Mouse (Mus musculus): Measurements from ENCODE around the gene Cenpj. TPM values are rescaled to one million over a fixed set of nuclear protein-coding genes. Genes with fewer than 3 reads are reported as not detected.

Gene Cenpj
- polyA plus RNA-seq, 1 experiment from 2014 or later, result 11.4 TPM

DNA sequence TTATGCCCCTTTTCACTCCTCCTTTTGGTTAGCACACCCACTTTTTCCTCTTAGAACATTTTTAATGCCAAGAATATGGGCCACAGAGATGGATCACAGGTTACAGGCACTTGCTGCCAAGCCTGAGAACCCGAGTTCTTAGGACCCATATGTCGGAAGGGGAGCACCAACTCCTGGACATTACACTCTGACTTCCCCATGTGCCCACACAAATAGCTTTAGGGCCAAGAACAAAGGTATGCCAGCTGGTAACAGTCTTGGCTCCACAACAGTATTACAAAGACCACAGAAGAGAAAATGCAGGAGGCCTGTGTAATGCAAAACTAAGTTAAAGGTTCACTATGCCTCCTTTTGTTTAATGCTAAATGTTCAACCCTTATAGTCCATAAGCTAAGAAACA, 44.4 kb downstream of the Cenpj start:
- WGBS, result 89% methylated on average over 2 of the region's 2 CpGs
- no peak overlapping the region for H3K4me3 ChIP-seq (replicated peaks)
- no peak overlapping the region for H3K27ac ChIP-seq
- no peak overlapping the region for H3K9ac ChIP-seq
- no peak overlapping the region for H3K4me2 ChIP-seq
- no peaks in the 10 kb centered on the region for H3K27me3 ChIP-seq
- no peaks in the 10 kb centered on the region for H3K4me1 ChIP-seq
- ATAC-seq (replicated peaks; ENCODE audit: low FRiP score), result no peak
- no peaks in the 10 kb centered on the region for H3K9me3 ChIP-seq (replicated peaks)
- H3K36me3 ChIP-seq, result peaks cover 54% of the 10 kb centered on the region

DNA sequence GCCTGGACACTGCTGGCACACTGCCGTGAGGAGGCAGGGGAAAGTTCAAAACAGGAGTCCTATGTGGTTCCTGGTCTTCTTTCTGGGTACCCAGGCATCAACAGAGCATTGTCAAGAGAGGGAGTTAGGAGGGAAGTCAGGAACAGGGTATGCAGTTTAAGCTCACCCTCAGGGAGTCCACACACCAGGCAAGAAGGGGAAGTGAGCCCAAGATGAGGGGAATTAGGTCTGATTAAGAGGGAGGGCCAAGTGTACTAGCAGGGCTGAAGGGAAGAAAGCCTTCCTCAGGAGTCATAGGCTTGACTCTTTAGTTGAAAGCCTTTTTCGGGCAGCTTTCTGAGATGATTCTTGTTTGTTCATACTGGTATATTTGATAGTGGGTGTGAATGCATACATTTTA, 60.5 kb downstream of the Cenpj start:
- WGBS, result 86% methylated on average over 2 of the region's 2 CpGs
- H3K36me3 ChIP-seq, result no peaks in the 10 kb centered on the region
- ATAC-seq (replicated peaks; ENCODE audit: low FRiP score), result no peak
- H3K9ac ChIP-seq, result no peak overlapping the region
- H3K27ac ChIP-seq, result no peak overlapping the region
- no peaks in the 10 kb centered on the region for H3K27me3 ChIP-seq
- no peak overlapping the region for H3K4me3 ChIP-seq (replicated peaks)
- no peak overlapping the region for H3K4me2 ChIP-seq
- H3K9me3 ChIP-seq (replicated peaks), result no peaks in the 10 kb centered on the region
- H3K4me1 ChIP-seq, result no peaks in the 10 kb centered on the region

DNA sequence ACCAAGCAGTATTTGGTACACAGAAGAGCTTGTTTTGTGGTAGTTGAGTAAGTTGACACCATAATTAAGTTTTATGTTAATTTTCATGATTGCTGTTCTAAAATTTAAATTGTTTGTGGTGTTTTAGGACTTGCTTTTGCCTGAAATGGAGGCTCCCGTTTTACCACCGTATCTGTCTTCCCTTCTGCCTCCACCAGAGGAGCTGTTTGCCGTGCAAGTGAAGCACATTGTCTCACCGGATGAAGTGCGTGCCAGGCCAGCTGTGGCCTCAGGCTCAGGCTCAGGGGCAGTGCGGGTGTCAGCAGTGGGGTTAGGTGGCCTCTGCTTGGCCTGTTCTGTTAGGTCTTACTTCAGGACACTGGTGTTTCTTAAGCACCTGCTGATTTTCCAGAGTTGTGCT, 63.1 kb downstream of the Cenpj start:
- Histone ChIP-seq H3K4me3 (replicated peaks) (no peak overlapping the region), H3K27me3 (no peaks in the 10 kb centered on the region), H3K27ac (no peak overlapping the region), H3K4me2 (no peak overlapping the region), H3K9me3 (replicated peaks) (no peaks in the 10 kb centered on the region), H3K9ac (no peak overlapping the region), H3K36me3 (no peaks in the 10 kb centered on the region), H3K4me1 (no peaks in the 10 kb centered on the region)
- WGBS, result 32% methylated on average over 6 of the region's 6 CpGs
- no peak for ATAC-seq (replicated peaks; ENCODE audit: low FRiP score)

DNA sequence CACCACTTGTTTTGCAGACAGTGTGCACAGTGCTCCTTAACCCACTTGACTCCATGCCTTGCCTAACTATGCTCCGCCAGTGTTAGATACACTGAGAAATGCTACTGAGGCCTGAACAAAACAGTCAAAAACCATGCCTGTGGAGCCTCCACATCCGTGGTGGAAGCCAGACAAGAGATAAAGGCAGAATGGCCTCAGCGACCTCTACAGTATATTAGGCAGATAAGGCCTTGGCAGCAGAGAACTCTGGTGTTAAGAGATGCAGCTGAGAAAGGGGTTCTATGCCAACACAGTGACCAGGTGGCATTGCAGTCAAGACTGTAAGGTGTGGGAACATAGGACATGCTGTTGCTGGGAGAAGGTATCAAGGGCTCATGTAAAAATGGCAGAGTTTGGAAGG, 68.5 kb downstream of the Cenpj start:
- H3K36me3 ChIP-seq, result no peaks in the 10 kb centered on the region
- H3K9me3 ChIP-seq (replicated peaks), result no peaks in the 10 kb centered on the region
- H3K27ac ChIP-seq, result no peak overlapping the region
- H3K4me3 ChIP-seq (replicated peaks), result no peak overlapping the region
- WGBS, result 72% methylated on average over 3 of the region's 3 CpGs
- H3K4me2 ChIP-seq, result no peak overlapping the region
- no peaks in the 10 kb centered on the region for H3K4me1 ChIP-seq
- H3K27me3 ChIP-seq, result no peaks in the 10 kb centered on the region
- no peak for ATAC-seq (replicated peaks; ENCODE audit: low FRiP score)
- H3K9ac ChIP-seq, result no peak overlapping the region

DNA sequence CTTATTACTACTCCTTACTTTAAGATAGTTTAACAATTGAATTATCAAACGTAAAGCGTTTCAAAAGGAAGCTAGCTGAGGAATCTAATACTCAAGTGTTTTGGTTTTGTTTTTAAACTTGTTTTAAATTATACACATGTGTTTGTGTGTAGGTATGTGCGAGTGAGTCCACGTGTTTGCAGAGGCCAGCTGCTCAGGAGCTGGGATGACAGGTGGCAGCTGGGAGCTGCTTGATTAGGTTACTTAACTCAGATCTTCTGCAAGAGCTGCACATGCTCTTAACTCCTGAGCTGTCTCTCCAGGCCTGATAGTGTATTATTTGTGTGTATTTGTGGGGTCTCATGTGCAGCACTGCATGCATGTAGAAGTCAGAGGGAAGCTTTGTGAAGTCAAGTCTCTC, 72.8 kb downstream of the Cenpj start:
- WGBS, result 46% methylated on average over 4 of the region's 4 CpGs
- H3K9ac ChIP-seq, result no peak overlapping the region
- no peaks in the 10 kb centered on the region for H3K27me3 ChIP-seq
- no peak overlapping the region for H3K27ac ChIP-seq
- no peak overlapping the region for H3K4me3 ChIP-seq (replicated peaks)
- no peaks in the 10 kb centered on the region for H3K36me3 ChIP-seq
- H3K4me2 ChIP-seq, result no peak overlapping the region
- H3K9me3 ChIP-seq (replicated peaks), result no peaks in the 10 kb centered on the region
- no peak for ATAC-seq (replicated peaks; ENCODE audit: low FRiP score)
- no peaks in the 10 kb centered on the region for H3K4me1 ChIP-seq

DNA sequence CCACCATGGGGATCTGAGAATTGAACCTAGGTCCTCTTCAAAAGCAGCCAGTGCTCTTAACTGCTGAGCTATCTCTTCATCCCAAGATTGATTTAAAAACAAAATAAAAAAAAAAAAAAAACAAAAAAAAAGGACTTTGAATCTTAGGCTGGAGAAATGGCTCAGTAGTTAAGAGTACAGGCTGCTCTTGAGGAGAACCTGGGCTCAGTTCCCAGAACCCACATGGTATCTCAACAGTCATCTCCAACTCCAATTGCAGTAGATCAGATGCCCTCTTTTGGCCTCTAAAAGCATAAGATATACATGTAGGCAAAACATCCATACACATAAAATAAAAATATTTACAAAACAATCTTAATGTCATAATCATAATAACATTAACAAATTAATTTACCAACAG, 85.4 kb downstream of the Cenpj start:
- Histone ChIP-seq H3K4me1 (no peaks in the 10 kb centered on the region), H3K27ac (no peak overlapping the region), H3K9me3 (replicated peaks) (no peaks in the 10 kb centered on the region), H3K36me3 (no peaks in the 10 kb centered on the region), H3K9ac (no peak overlapping the region), H3K4me3 (replicated peaks) (no peak overlapping the region), H3K27me3 (no peaks in the 10 kb centered on the region), H3K4me2 (no peak overlapping the region)
- no peak for ATAC-seq (replicated peaks; ENCODE audit: low FRiP score)

Other genes with a start within 250 kb of the Cenpj start
- gene Atp12a, start 210.4 kb downstream of the Cenpj start, polyA plus RNA-seq (2015; fragmentation: Nextera tagmentation; extraction: Ambion mirVana), result 1.5 and 1.6 TPM in 2 replicates
- 1.1 and 1.5 TPM in 2 replicates for gene Rnf17, start 172.8 kb downstream of the Cenpj start, polyA plus RNA-seq (2015; fragmentation: Nextera tagmentation; extraction: Ambion mirVana)
- gene Parp4, start 194 bp upstream of the Cenpj start, polyA plus RNA-seq (2015; fragmentation: Nextera tagmentation; extraction: Ambion mirVana), result 5.1 and 8.0 TPM in 2 replicates
- 34.7 and 36.5 TPM in 2 replicates for gene Mphosph8, start 92.8 kb upstream of the Cenpj start, polyA plus RNA-seq (2015; fragmentation: Nextera tagmentation; extraction: Ambion mirVana)
- gene Pspc1, start 202.9 kb upstream of the Cenpj start, polyA plus RNA-seq (2015; fragmentation: Nextera tagmentation; extraction: Ambion mirVana), result 36.1 and 39.7 TPM in 2 replicates
- gene Zmym5, start 236.3 kb upstream of the Cenpj start, polyA plus RNA-seq (2015; fragmentation: Nextera tagmentation; extraction: Ambion mirVana), result 32.5 and 33.5 TPM in 2 replicates